Mouse (Mus musculus): ENCODE results near the gene Krtap17-1. TPM values are rescaled to one million over a fixed set of nuclear protein-coding genes. Genes with fewer than 3 reads are reported as not detected.

Krtap17-1 gene
- total RNA-seq (2014; fragmentation: Nextera tagmentation) (not detected in 2 replicates), total RNA-seq (2017) (not detected in 2 replicates), polyA plus RNA-seq (2012) (not detected in 2 replicates)

DNA sequence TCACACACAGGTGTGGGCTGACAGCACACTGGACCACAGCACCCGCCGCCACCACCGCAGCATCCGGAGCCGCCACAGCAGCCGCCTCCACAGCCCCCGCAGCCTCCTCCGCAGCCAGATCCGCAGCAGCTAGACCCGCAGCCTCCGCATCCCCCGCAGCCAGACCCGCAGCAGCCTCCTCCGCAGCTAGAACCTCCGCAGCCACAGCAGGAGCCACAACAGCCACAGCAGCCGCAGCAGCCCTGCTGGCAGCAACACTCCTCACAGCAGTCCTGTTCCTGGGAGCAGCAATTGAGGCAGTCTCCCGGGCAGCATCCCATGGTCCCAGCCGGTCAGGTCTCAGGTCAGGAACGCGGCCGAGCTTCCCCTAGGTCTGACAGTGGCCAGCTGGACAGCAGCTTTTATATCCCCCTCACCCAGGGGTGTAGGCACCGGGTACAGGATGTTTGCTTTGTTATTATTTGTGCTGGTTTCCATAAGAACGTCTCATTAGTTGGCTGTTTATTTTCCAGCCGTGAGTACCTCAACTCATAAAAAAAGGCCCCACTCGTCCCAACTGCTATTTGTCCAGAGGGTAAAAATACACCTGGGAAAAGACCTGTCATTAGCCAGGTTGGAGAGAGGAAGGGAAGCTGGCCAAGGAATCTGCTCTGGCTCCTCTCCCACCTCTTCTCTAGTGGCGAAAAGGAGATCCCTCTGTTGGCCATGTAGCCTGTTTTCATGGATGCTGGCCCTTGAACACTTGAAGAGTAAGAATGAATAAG is at the start of gene Krtap17-1:
Gene Krtap17-1, minus strand, starts transcription at position 375 of the 764 bp plus-strand sequence.
- no peak for ATAC-seq (ENCODE audit: extremely low read depth, insufficient number of reproducible peaks, low FRiP score, poor library complexity, severe bottlenecking)
- no peak for TF ChIP-seq TAL1 (conservative IDR thresholded peaks at IDR 0.05; ENCODE audit: low read depth, low read length)
- TF ChIP-seq POLR2AphosphoS5 (IDR thresholded peaks at IDR 0.05; ENCODE audit: insufficient replicate concordance, low read depth, low read length), result no peak
- TF ChIP-seq GATA1 (IDR thresholded peaks at IDR 0.05; ENCODE audit: borderline replicate concordance, low read length), result no peak
- TF ChIP-seq GATA2 (IDR thresholded peaks at IDR 0.05; ENCODE audit: borderline replicate concordance, low read depth, low read length), result no peak
- no peak for TF ChIP-seq CTCF (IDR thresholded peaks at IDR 0.05; ENCODE audit: low read depth, low read length)
- no peaks in the 10 kb centered on the region for H3K36me3 ChIP-seq (replicated peaks)
- peaks cover 56% of the 10 kb centered on the region for H3K9me3 ChIP-seq (replicated peaks)
- no peaks in the 10 kb centered on the region; the same call in 1 of the 2 replicates for H3K27me3 ChIP-seq (ENCODE audit: insufficient read depth, low read length)
- no peak for DNase-seq (ENCODE audit: low spot score)
- no peaks in the 10 kb centered on the region for H3K4me1 ChIP-seq (ENCODE audit: insufficient read depth, low read depth, low read length)
- H3K4me3 ChIP-seq (ENCODE audit: low read depth, low read length), result no peak within 1 kb of the TSS; the same call in 1 of the 2 replicates

GRCm38 (mm10) chr11:100041454-100041853 is 47.7 kb upstream of the Krtap17-1 start, which contains the start of gene Krt34:
Gene Krt34 (minus strand): TSS chr11:100041554.
- ATAC-seq (ENCODE audit: extremely low read depth, insufficient number of reproducible peaks, low FRiP score, poor library complexity, severe bottlenecking) (no peak), DNase-seq (ENCODE audit: low spot score) (no peak)
- TF ChIP-seq TAL1 (conservative IDR thresholded peaks at IDR 0.05; ENCODE audit: low read depth, low read length) (no peak), GATA2 (IDR thresholded peaks at IDR 0.05; ENCODE audit: borderline replicate concordance, low read depth, low read length) (no peak), GATA1 (IDR thresholded peaks at IDR 0.05; ENCODE audit: borderline replicate concordance, low read length) (no peak), POLR2AphosphoS5 (IDR thresholded peaks at IDR 0.05; ENCODE audit: insufficient replicate concordance, low read depth, low read length) (no peak), CTCF (IDR thresholded peaks at IDR 0.05; ENCODE audit: low read depth, low read length) (no peak)
- Histone ChIP-seq H3K27me3 (ENCODE audit: insufficient read depth, low read length) (no peaks in the 10 kb centered on the region), H3K9me3 (replicated peaks) (peaks cover 44% of the 10 kb centered on the region), H3K4me1 (ENCODE audit: insufficient read depth, low read depth, low read length) (no peaks in the 10 kb centered on the region), H3K4me3 (ENCODE audit: low read depth, low read length) (no peak within 1 kb of the TSS), H3K36me3 (replicated peaks) (no peaks in the 10 kb centered on the region)

GRCm38 (mm10) chr11:100029768-100030167 is 36.0 kb upstream of the Krtap17-1 start, which contains the start of gene Krt33b:
Gene Krt33b (minus strand): TSS chr11:100029868.
- no peaks in the 10 kb centered on the region for H3K27me3 ChIP-seq (ENCODE audit: insufficient read depth, low read length)
- DNase-seq (ENCODE audit: low spot score) (no peak), ATAC-seq (ENCODE audit: extremely low read depth, insufficient number of reproducible peaks, low FRiP score, poor library complexity, severe bottlenecking) (no peak)
- TF ChIP-seq GATA2 (IDR thresholded peaks at IDR 0.05; ENCODE audit: borderline replicate concordance, low read depth, low read length), result no peak
- TF ChIP-seq TAL1 (conservative IDR thresholded peaks at IDR 0.05; ENCODE audit: low read depth, low read length), result no peak
- TF ChIP-seq GATA1 (IDR thresholded peaks at IDR 0.05; ENCODE audit: borderline replicate concordance, low read length), result no peak
- TF ChIP-seq POLR2AphosphoS5 (IDR thresholded peaks at IDR 0.05; ENCODE audit: insufficient replicate concordance, low read depth, low read length), result no peak
- TF ChIP-seq CTCF (IDR thresholded peaks at IDR 0.05; ENCODE audit: low read depth, low read length), result no peak
- peaks cover 40% of the 10 kb centered on the region for H3K9me3 ChIP-seq (replicated peaks)
- no peak within 1 kb of the TSS for H3K4me3 ChIP-seq (ENCODE audit: low read depth, low read length)
- H3K36me3 ChIP-seq (replicated peaks), result no peaks in the 10 kb centered on the region
- H3K4me1 ChIP-seq (ENCODE audit: insufficient read depth, low read depth, low read length), result no peaks in the 10 kb centered on the region

DNA sequence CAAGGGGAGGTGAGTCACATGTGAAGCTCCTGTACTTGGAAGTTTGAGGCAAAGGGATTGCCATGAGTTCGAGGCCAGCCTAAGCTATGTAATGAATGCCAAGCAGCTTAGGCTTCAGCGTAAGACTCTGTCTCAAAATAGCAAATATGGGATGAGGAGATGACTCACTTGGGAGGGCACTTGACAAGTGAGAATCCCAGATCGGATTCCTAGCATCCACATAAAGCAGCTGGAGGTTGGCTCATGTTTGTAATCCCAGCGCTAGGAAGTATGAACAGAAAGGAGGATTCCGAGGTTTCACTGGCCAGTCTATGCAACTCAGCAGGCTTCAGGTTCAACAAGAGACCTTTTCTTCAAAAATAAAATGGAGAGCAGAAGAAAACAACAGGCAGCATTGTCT is 27.6 kb upstream of the Krtap17-1 start:
- no peak for TF ChIP-seq POLR2AphosphoS5 (IDR thresholded peaks at IDR 0.05; ENCODE audit: insufficient replicate concordance, low read depth, low read length)
- no peak for TF ChIP-seq GATA2 (IDR thresholded peaks at IDR 0.05; ENCODE audit: borderline replicate concordance, low read depth, low read length)
- TF ChIP-seq TAL1 (conservative IDR thresholded peaks at IDR 0.05; ENCODE audit: low read depth, low read length), result no peak
- TF ChIP-seq CTCF (IDR thresholded peaks at IDR 0.05; ENCODE audit: low read depth, low read length), result no peak
- no peak for TF ChIP-seq GATA1 (IDR thresholded peaks at IDR 0.05; ENCODE audit: borderline replicate concordance, low read length)
- no peak for ATAC-seq (ENCODE audit: extremely low read depth, insufficient number of reproducible peaks, low FRiP score, poor library complexity, severe bottlenecking)
- H3K4me3 ChIP-seq (ENCODE audit: low read depth, low read length), result no peak overlapping the region
- no peaks in the 10 kb centered on the region for H3K4me1 ChIP-seq (ENCODE audit: insufficient read depth, low read depth, low read length)
- no peak for DNase-seq (ENCODE audit: low spot score)
- H3K36me3 ChIP-seq (replicated peaks), result no peaks in the 10 kb centered on the region
- peaks cover 52% of the 10 kb centered on the region for H3K9me3 ChIP-seq (replicated peaks)
- H3K27me3 ChIP-seq (ENCODE audit: insufficient read depth, low read length), result no peaks in the 10 kb centered on the region

DNA sequence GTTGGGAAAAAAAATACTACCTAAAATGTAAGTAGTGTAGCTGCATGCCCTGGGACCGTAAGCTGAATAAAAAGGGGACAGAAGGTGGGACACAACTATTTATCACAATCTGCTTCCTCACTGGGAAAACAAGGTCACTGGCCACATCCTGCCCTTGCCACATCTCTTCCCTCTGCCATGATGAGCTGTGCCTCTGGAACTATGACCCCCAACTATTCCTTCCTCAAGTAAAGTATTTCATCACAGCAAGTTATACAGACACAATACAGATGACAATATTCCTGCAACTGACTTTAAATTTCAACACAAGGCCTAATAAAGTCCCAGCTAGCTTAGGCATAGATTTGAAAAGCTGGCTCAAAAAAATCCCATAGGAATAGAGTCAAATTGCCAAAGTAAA is 25.7 kb upstream of the Krtap17-1 start:
- no peaks in the 10 kb centered on the region for H3K36me3 ChIP-seq (replicated peaks)
- H3K4me3 ChIP-seq (ENCODE audit: low read depth, low read length), result no peak overlapping the region
- no peak for TF ChIP-seq TAL1 (conservative IDR thresholded peaks at IDR 0.05; ENCODE audit: low read depth, low read length)
- no peak for DNase-seq (ENCODE audit: low spot score)
- ATAC-seq (ENCODE audit: extremely low read depth, insufficient number of reproducible peaks, low FRiP score, poor library complexity, severe bottlenecking), result no peak
- H3K4me1 ChIP-seq (ENCODE audit: insufficient read depth, low read depth, low read length), result no peaks in the 10 kb centered on the region
- H3K9me3 ChIP-seq (replicated peaks), result peaks cover 48% of the 10 kb centered on the region
- H3K27me3 ChIP-seq (ENCODE audit: insufficient read depth, low read length), result no peaks in the 10 kb centered on the region

GRCm38 (mm10) chr11:100016112-100016511 is 22.3 kb upstream of the Krtap17-1 start, which contains the start of gene Krt33a:
Gene Krt33a (minus strand): TSS chr11:100016212.
- no peaks in the 10 kb centered on the region for H3K4me1 ChIP-seq (ENCODE audit: insufficient read depth, low read depth, low read length)
- no peaks in the 10 kb centered on the region for H3K27me3 ChIP-seq (ENCODE audit: insufficient read depth, low read length)
- H3K4me3 ChIP-seq (ENCODE audit: low read depth, low read length), result no peak within 1 kb of the TSS
- H3K9me3 ChIP-seq (replicated peaks), result peaks cover 55% of the 10 kb centered on the region
- TF ChIP-seq CTCF (IDR thresholded peaks at IDR 0.05; ENCODE audit: low read depth, low read length), result no peak
- TF ChIP-seq GATA1 (IDR thresholded peaks at IDR 0.05; ENCODE audit: borderline replicate concordance, low read length), result no peak
- no peak for TF ChIP-seq TAL1 (conservative IDR thresholded peaks at IDR 0.05; ENCODE audit: low read depth, low read length)
- TF ChIP-seq GATA2 (IDR thresholded peaks at IDR 0.05; ENCODE audit: borderline replicate concordance, low read depth, low read length), result no peak
- no peak for TF ChIP-seq POLR2AphosphoS5 (IDR thresholded peaks at IDR 0.05; ENCODE audit: insufficient replicate concordance, low read depth, low read length)
- no peak for ATAC-seq (ENCODE audit: extremely low read depth, insufficient number of reproducible peaks, low FRiP score, poor library complexity, severe bottlenecking)
- no peaks in the 10 kb centered on the region for H3K36me3 ChIP-seq (replicated peaks)
- no peak for DNase-seq (ENCODE audit: low spot score)
